Mouse (Mus musculus) kidney, postnatal 4 days (tissue): Measurements from ENCODE around the gene Ildr1.

Experiments
- DNase-seq, 2 experiments: peaks; one replicate each; pipeline ENCODE4 v3.0.0; 2021; ENCODE audit warnings: mixed read lengths in 2 of 2

Gene Ildr1

GRCm38 (mm10) chr16:36693818-36694413 lies at the start of gene Ildr1:
Gene Ildr1 (plus strand): TSS chr16:36693978.
- peak; percentile 55 to 70 for DNase-seq

- no peak for DNase-seq
These were observed 48.7 kb upstream of the Ildr1 start for GRCm38 (mm10) chr16:36645124-36645523.

- no peak for DNase-seq
These were observed 44.5 kb upstream of the Ildr1 start for GRCm38 (mm10) chr16:36649304-36649703.

GRCm38 (mm10) chr16:36650511-36650910 lies 43.3 kb upstream of the Ildr1 start:
- DNase-seq: no peak

GRCm38 (mm10) chr16:36651174-36651766 lies 42.5 kb upstream of the Ildr1 start:
- DNase-seq: no peak

GRCm38 (mm10) chr16:36655199-36655598 lies 38.6 kb upstream of the Ildr1 start:
- no peak for DNase-seq

- no peak for DNase-seq
These were observed 37.9 kb upstream of the Ildr1 start for GRCm38 (mm10) chr16:36655910-36656309.

- no peak for DNase-seq
These were observed 32.4 kb upstream of the Ildr1 start for GRCm38 (mm10) chr16:36661330-36661729.

- no peak for DNase-seq
These were observed 30.3 kb upstream of the Ildr1 start for GRCm38 (mm10) chr16:36663484-36663883.

- DNase-seq: no peak
These were observed 28.0 kb upstream of the Ildr1 start, which contains the start of gene Cd86 for GRCm38 (mm10) chr16:36665782-36666181. Gene Cd86 (minus strand): TSS chr16:36666081.

- no peak for DNase-seq
These were observed 27.2 kb upstream of the Ildr1 start for GRCm38 (mm10) chr16:36666448-36667017.

GRCm38 (mm10) chr16:36670590-36670989 lies 23.2 kb upstream of the Ildr1 start:
- DNase-seq: no peak

- DNase-seq: no peak
These were observed 20.6 kb upstream of the Ildr1 start for GRCm38 (mm10) chr16:36673196-36673595.

- no peak for DNase-seq
These were observed 19.1 kb upstream of the Ildr1 start for GRCm38 (mm10) chr16:36674457-36675204.

GRCm38 (mm10) chr16:36675304-36675703 lies 18.5 kb upstream of the Ildr1 start:
- no peak for DNase-seq

GRCm38 (mm10) chr16:36675902-36676301 lies 17.9 kb upstream of the Ildr1 start:
- DNase-seq: no peak

- no peak for DNase-seq
These were observed 11.9 kb upstream of the Ildr1 start for GRCm38 (mm10) chr16:36681829-36682228.

GRCm38 (mm10) chr16:36684325-36684918 lies 9.4 kb upstream of the Ildr1 start:
- no peak for DNase-seq

GRCm38 (mm10) chr16:36688076-36688475 lies 5.7 kb upstream of the Ildr1 start:
- no peak for DNase-seq

- DNase-seq: no peak
These were observed 2.3 kb upstream of the Ildr1 start for GRCm38 (mm10) chr16:36691484-36691883.

- DNase-seq: no peak
These were observed 1.1 kb downstream of the Ildr1 start for GRCm38 (mm10) chr16:36694798-36695290.

- no peak for DNase-seq
These were observed 3.6 kb downstream of the Ildr1 start for GRCm38 (mm10) chr16:36697331-36697730.

GRCm38 (mm10) chr16:36700484-36700883 lies 6.7 kb downstream of the Ildr1 start:
- DNase-seq: no peak
